Mouse (Mus musculus): Measurements from ENCODE around the gene Ms4a10. TPM values are rescaled to one million over a fixed set of nuclear protein-coding genes. Genes with fewer than 3 reads are reported as not detected.

The Ms4a10 gene
- polyA plus RNA-seq, 1 experiment from 2014 or later, result not detected

DNA sequence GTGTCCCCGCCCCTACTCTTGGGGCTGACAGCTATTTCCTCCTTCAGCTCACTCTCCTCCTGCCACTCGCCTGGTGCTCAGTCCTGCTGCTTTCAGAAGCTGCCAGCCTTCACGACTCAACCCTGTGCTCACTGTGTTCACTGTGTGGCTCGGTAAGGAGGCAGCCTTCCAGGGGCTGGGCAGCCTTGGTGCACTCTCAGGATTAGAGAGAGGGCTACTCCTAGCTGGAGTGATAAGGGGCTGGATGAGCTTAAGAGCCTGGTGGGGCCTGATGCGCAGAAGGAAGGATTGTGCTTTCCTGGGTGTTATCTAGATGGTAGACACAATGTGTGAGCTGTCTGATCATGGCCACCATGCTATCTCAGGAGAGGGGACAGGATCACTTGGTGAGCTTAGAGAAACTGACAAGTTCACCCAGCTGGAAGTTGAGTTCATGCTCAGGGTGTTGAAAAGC lies 37.3 kb downstream of the Ms4a10 start, which contains the start of gene Ptgdr2:
Ptgdr2 (plus strand) TSS at position 51 of the 454 bp plus-strand sequence.
- Histone ChIP-seq H3K4me3 (ENCODE audit: low read depth, low read length) (no peak within 1 kb of the TSS), H3K4me2 (ENCODE audit: low read length) (no peak within 1 kb of the TSS), H3K36me3 (ENCODE audit: control insufficient read depth, insufficient read depth, low read length) (peaks cover 4% of the 10 kb centered on the region; the same call in 1 of the 2 replicates), H3K4me1 (ENCODE audit: control insufficient read depth, insufficient read depth, low read length) (peaks cover 9% of the 10 kb centered on the region; the same call in 1 of the 2 replicates), H3K9ac (ENCODE audit: low read length) (no peak within 1 kb of the TSS), H3K9me3 (replicated peaks; ENCODE audit: control insufficient read depth, low read length) (no peaks in the 10 kb centered on the region), H3K27ac (ENCODE audit: low read depth, low read length) (no peak within 1 kb of the TSS), H3K27me3 (replicated peaks; ENCODE audit: control insufficient read depth, insufficient read depth, low read length) (0 out of 2 replicates have a peak, but pooled peaks cover 3% of the 10 kb centered on the region)
- ATAC-seq (no peak), DNase-seq (ENCODE audit: low spot score) (no peak)
- WGBS, result 73% methylated on average over 5 of the region's 5 CpGs

DNA sequence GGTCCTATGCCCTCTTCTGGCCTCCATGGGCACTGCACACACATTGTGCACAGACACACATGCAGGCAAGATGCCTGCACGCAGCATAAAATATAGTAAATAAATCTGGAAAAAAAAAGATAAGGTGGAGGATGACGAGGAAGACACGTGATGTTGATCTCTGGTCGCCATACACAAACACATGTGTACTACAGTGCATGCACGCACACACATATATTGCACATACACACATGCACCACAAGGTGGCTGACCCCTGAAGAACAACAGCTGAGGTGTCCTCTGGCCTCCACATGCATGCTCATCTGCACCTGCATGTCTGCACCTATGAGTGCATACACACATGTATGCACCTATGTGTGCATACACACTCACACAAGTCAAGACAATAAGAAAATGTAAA lies 38.4 kb downstream of the Ms4a10 start:
- Histone ChIP-seq H3K36me3 (ENCODE audit: control insufficient read depth, insufficient read depth, low read length) (no peaks in the 10 kb centered on the region), H3K27ac (ENCODE audit: low read depth, low read length) (no peak overlapping the region), H3K27me3 (replicated peaks; ENCODE audit: control insufficient read depth, insufficient read depth, low read length) (0 out of 2 replicates have a peak, but pooled peaks cover 3% of the 10 kb centered on the region), H3K4me1 (ENCODE audit: control insufficient read depth, insufficient read depth, low read length) (peaks cover 6% of the 10 kb centered on the region; the same call in 1 of the 2 replicates), H3K4me3 (ENCODE audit: low read depth, low read length) (no peak overlapping the region), H3K9me3 (replicated peaks; ENCODE audit: control insufficient read depth, low read length) (no peaks in the 10 kb centered on the region), H3K9ac (ENCODE audit: low read length) (no peak overlapping the region), H3K4me2 (ENCODE audit: low read length) (no peak overlapping the region)
- ATAC-seq (no peak), DNase-seq (ENCODE audit: low spot score) (no peak)
- 88% methylated on average over 5 of the region's 5 CpGs for WGBS

DNA sequence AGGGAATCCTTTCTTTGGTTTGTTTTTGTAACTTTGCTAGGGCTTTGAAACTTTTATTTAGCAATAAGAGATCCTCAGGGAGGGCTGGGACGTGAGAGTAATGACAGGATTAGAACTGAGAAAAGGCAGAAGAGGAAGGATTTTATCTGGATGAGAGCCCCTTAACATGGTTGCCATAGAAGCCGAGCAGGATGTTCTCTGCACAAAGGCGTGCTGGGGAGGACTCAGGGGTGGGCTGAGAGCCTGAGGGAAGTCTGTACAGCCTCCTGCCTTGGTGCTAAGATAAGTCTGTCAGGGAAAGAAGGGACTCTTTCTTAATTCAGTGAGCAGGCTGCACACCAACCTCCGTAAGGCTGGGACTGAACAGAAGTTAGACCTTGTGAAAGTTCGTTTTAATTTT lies 39.4 kb downstream of the Ms4a10 start:
- no peak for ATAC-seq
- 20% methylated on average over 5 of the region's 5 CpGs for WGBS
- H3K9me3 ChIP-seq (replicated peaks; ENCODE audit: control insufficient read depth, low read length), result no peaks in the 10 kb centered on the region
- H3K36me3 ChIP-seq (ENCODE audit: control insufficient read depth, insufficient read depth, low read length), result no peaks in the 10 kb centered on the region
- no peak overlapping the region for H3K9ac ChIP-seq (ENCODE audit: low read length)
- no peak overlapping the region for H3K4me2 ChIP-seq (ENCODE audit: low read length)
- no peak overlapping the region for H3K27ac ChIP-seq (ENCODE audit: low read depth, low read length)
- DNase-seq (ENCODE audit: low spot score), result no peak
- no peaks in the 10 kb centered on the region for H3K4me1 ChIP-seq (ENCODE audit: control insufficient read depth, insufficient read depth, low read length)
- H3K4me3 ChIP-seq (ENCODE audit: low read depth, low read length), result no peak overlapping the region
- H3K27me3 ChIP-seq (replicated peaks; ENCODE audit: control insufficient read depth, insufficient read depth, low read length), result 0 out of 2 replicates have a peak, but pooled peaks cover 3% of the 10 kb centered on the region

DNA sequence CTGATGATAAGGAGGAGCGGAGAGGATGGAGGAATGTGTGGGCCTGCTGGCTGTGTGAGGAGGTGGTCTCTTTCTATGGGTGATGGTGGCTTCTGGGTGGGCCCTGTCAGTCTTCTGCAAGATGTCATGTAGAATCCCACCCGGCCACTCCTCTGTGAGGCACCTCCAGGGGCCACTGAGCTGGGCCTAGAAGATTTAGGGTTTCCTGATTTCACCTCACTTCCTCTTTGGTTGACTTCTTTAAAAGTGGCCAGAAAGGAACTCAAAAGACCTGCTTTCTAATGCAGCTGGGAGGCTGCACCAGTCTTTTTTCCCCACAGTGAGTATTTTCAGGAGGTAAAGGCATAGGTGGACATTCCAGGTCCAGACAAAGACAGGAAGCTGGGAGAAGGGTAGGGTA lies 43.8 kb downstream of the Ms4a10 start:
- Histone ChIP-seq H3K36me3 (ENCODE audit: control insufficient read depth, insufficient read depth, low read length) (no peaks in the 10 kb centered on the region), H3K9ac (ENCODE audit: low read length) (no peak overlapping the region), H3K4me1 (ENCODE audit: control insufficient read depth, insufficient read depth, low read length) (no peaks in the 10 kb centered on the region), H3K27me3 (replicated peaks; ENCODE audit: control insufficient read depth, insufficient read depth, low read length) (no peaks in the 10 kb centered on the region), H3K9me3 (replicated peaks; ENCODE audit: control insufficient read depth, low read length) (no peaks in the 10 kb centered on the region), H3K4me2 (ENCODE audit: low read length) (no peak overlapping the region), H3K27ac (ENCODE audit: low read depth, low read length) (no peak overlapping the region), H3K4me3 (ENCODE audit: low read depth, low read length) (no peak overlapping the region)
- ATAC-seq (no peak), DNase-seq (ENCODE audit: low spot score) (no peak)
- 97% methylated on average over 2 of the region's 2 CpGs for WGBS

DNA sequence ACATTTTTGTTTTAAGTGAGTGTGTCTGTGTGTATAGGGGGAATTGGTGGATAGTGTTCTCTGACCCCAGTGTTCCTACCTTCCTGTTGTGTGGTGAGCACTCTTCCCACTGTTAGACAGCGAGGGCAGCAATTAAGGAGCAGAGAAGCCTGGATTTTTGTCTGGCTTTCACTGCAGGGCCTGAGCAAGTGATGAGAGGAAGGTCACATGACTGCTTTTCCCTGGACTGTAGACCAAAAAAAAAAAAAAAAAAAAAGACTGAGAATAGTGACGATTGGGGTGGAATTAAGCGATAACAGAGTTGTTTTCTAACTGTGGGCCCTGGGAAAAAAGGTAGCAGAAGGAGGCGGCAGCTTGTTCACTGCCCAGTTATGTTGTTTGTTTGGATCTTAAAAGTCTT lies 47.8 kb downstream of the Ms4a10 start:
- Histone ChIP-seq H3K9me3 (replicated peaks; ENCODE audit: control insufficient read depth, low read length) (no peaks in the 10 kb centered on the region), H3K4me3 (ENCODE audit: low read depth, low read length) (no peak overlapping the region), H3K4me1 (ENCODE audit: control insufficient read depth, insufficient read depth, low read length) (no peaks in the 10 kb centered on the region), H3K4me2 (ENCODE audit: low read length) (no peak overlapping the region), H3K9ac (ENCODE audit: low read length) (no peak overlapping the region), H3K27me3 (replicated peaks; ENCODE audit: control insufficient read depth, insufficient read depth, low read length) (no peaks in the 10 kb centered on the region), H3K36me3 (ENCODE audit: control insufficient read depth, insufficient read depth, low read length) (no peaks in the 10 kb centered on the region), H3K27ac (ENCODE audit: low read depth, low read length) (no peak overlapping the region)
- ATAC-seq, result no peak
- WGBS, result 37% methylated on average over 4 of the region's 4 CpGs
- no peak for DNase-seq (ENCODE audit: low spot score)

DNA sequence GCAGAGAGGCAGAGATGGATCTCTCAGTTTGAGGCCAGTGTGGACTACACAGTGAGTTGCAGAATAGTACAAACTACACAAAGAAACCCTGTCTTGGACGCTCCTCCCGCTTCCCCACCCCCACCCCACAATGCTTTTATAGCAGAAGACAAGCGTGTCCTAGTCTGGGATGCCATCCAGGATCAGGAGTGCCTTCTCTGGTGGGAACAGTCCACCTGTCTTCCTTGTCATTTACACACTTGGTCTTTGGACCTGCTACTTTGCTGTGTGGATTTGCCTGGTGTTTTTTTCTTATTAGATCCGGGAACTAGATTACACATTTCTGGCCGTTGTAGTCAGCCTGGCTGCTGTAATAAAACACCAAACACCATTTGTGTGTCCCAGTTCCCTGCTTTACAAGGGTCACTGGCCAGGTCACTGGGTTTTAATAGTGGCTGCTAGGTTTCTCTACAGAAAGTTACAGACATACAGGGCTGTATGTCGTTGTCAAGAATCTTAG lies 48.3 kb downstream of the Ms4a10 start:
- Histone ChIP-seq H3K4me3 (ENCODE audit: low read depth, low read length) (no peak overlapping the region), H3K9ac (ENCODE audit: low read length) (no peak overlapping the region), H3K9me3 (replicated peaks; ENCODE audit: control insufficient read depth, low read length) (no peaks in the 10 kb centered on the region), H3K4me2 (ENCODE audit: low read length) (no peak overlapping the region), H3K4me1 (ENCODE audit: control insufficient read depth, insufficient read depth, low read length) (no peaks in the 10 kb centered on the region), H3K27me3 (replicated peaks; ENCODE audit: control insufficient read depth, insufficient read depth, low read length) (no peaks in the 10 kb centered on the region), H3K27ac (ENCODE audit: low read depth, low read length) (no peak overlapping the region), H3K36me3 (ENCODE audit: control insufficient read depth, insufficient read depth, low read length) (no peaks in the 10 kb centered on the region)
- no peak for ATAC-seq
- 27% methylated on average over 6 of the region's 6 CpGs for WGBS
- DNase-seq (ENCODE audit: low spot score), result no peak

DNA sequence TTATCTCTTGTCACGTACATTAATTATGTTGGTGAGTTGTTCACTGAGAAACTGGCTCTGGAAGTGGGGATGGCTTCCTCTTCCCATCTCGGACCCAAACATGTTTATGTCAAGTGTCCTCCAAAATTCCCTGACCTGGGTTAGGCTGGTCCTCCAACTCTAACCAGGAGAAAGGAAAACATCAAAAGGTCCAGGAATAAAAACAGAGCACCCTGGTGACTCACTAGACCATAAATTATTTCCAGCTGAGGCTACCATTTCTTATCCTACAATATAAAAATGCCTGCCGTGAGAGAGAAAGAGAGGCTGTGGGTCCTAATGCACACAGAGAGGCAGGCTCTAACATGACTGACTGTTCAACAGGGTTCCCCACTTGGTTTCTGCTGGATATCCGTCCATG lies 50.2 kb downstream of the Ms4a10 start:
- Histone ChIP-seq H3K36me3 (ENCODE audit: control insufficient read depth, insufficient read depth, low read length) (no peaks in the 10 kb centered on the region), H3K27ac (ENCODE audit: low read depth, low read length) (no peak overlapping the region), H3K9ac (ENCODE audit: low read length) (no peak overlapping the region), H3K4me1 (ENCODE audit: control insufficient read depth, insufficient read depth, low read length) (no peaks in the 10 kb centered on the region), H3K27me3 (replicated peaks; ENCODE audit: control insufficient read depth, insufficient read depth, low read length) (no peaks in the 10 kb centered on the region), H3K9me3 (replicated peaks; ENCODE audit: control insufficient read depth, low read length) (no peaks in the 10 kb centered on the region), H3K4me2 (ENCODE audit: low read length) (no peak overlapping the region), H3K4me3 (ENCODE audit: low read depth, low read length) (no peak overlapping the region)
- DNase-seq (ENCODE audit: low spot score), result no peak
- no peak for ATAC-seq
- WGBS, result 66% methylated on average over 4 of the region's 4 CpGs

DNA sequence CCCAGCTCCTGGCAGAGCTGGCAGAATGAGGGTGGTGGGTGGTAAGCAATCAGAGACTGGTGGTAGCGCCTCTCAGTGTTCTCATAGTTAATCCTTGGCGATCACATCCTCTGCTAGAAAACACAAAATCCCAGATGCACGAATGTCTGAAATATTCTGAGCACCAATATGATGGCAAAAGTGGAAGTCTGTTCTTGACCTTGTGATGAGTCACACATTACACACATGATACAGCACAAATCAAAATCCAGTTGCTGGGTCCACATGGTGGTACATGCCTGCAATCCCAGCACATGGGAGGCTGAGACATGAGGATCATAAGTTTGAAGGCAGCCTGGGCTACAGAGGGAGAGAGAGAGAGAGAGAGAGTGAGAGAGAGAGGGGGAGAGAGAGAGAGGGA lies 53.4 kb downstream of the Ms4a10 start:
- 77% methylated on average over 3 of the region's 3 CpGs for WGBS

DNA sequence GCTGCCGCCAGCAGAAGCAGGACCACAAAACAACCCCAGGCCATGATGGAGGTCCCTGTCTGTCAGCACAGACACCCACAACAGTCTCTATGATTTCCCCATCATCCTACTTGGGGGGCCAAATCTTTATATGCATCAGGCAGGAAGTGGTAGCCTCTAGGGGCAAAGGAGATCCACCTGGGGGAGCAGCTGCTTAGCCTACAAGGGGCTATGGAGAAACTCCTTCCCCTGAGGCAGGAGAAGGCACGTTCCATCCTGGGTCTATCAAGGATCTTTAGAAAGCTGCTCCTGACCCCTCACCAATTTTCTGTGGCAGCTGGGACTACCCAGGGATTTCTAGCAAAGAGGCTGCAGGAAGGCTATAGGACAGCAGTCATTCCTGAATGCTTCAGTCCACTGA lies 53.9 kb downstream of the Ms4a10 start, which contains the start of gene Zp1:
Zp1 (minus strand) TSS at position 101 of the 400 bp plus-strand sequence.
- Histone ChIP-seq H3K9me3 (replicated peaks; ENCODE audit: control insufficient read depth, low read length) (no peaks in the 10 kb centered on the region), H3K36me3 (ENCODE audit: control insufficient read depth, insufficient read depth, low read length) (no peaks in the 10 kb centered on the region), H3K27ac (ENCODE audit: low read depth, low read length) (no peak within 1 kb of the TSS), H3K27me3 (replicated peaks; ENCODE audit: control insufficient read depth, insufficient read depth, low read length) (no peaks in the 10 kb centered on the region), H3K4me3 (ENCODE audit: low read depth, low read length) (no peak within 1 kb of the TSS), H3K4me1 (ENCODE audit: control insufficient read depth, insufficient read depth, low read length) (no peaks in the 10 kb centered on the region), H3K4me2 (ENCODE audit: low read length) (no peak within 1 kb of the TSS), H3K9ac (ENCODE audit: low read length) (no peak within 1 kb of the TSS)
- DNase-seq (ENCODE audit: low spot score) (no peak), ATAC-seq (no peak)
- WGBS, result 53% methylated on average over 2 of the region's 2 CpGs

More for the DNA sequence above, 53.4 kb downstream of the Ms4a10 start:
- H3K36me3 ChIP-seq (ENCODE audit: control insufficient read depth, insufficient read depth, low read length), result no peaks in the 10 kb centered on the region
- no peak for DNase-seq (ENCODE audit: low spot score)
- no peaks in the 10 kb centered on the region for H3K27me3 ChIP-seq (replicated peaks; ENCODE audit: control insufficient read depth, insufficient read depth, low read length)
- no peak overlapping the region for H3K9ac ChIP-seq (ENCODE audit: low read length)
- ATAC-seq, result no peak
- no peaks in the 10 kb centered on the region for H3K9me3 ChIP-seq (replicated peaks; ENCODE audit: control insufficient read depth, low read length)
- no peak overlapping the region for H3K4me2 ChIP-seq (ENCODE audit: low read length)
- no peaks in the 10 kb centered on the region for H3K4me1 ChIP-seq (ENCODE audit: control insufficient read depth, insufficient read depth, low read length)
- no peak overlapping the region for H3K27ac ChIP-seq (ENCODE audit: low read depth, low read length)
- no peak overlapping the region for H3K4me3 ChIP-seq (ENCODE audit: low read depth, low read length)

Data from forebrain, embryonic 14.5 days (tissue).